Mouse (Mus musculus): ENCODE measurements around the gene Camta1. TPM values are rescaled to one million over a fixed set of nuclear protein-coding genes. Genes with fewer than 3 reads are reported as not detected.

The Camta1 gene
- polyA plus RNA-seq, 1 experiment from 2014 or later: 118 TPM

DNA sequence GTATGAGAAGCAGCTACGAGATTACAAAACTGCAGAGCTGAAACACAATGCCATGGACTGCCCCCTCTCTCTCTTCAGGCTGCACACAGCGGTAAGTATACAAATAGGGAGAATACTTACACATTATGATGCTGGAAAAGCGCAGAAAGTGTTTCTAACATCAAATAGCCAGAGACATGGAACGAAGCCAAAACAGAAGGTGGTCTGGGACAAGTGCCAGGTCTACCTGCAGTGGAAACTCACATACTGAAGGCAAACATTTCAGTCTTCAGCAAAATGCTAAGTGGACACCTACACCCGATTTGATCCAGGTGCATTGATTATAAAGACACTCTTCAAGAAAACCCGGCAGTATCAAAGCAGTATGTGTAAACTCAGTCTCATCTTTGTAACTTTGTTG is 84.2 kb downstream of the Camta1 start:
- no peak overlapping the region for H3K4me2 ChIP-seq
- no peak overlapping the region for H3K27ac ChIP-seq (replicated peaks)
- H3K9me3 ChIP-seq: no peaks in the 10 kb centered on the region
- H3K36me3 ChIP-seq: 0 out of 2 replicates have a peak, but pooled peaks cover 5% of the 10 kb centered on the region
- 83% methylated on average over 6 of the region's 6 CpGs for WGBS
- no peak overlapping the region for H3K9ac ChIP-seq
- peaks cover 23% of the 10 kb centered on the region; the same call in 1 of the 2 replicates for H3K4me1 ChIP-seq
- no peaks in the 10 kb centered on the region for H3K27me3 ChIP-seq (replicated peaks)
- no peak for ATAC-seq (ENCODE audit: extremely low read depth, insufficient number of reproducible peaks, low FRiP score, low TSS enrichment)
- no peak overlapping the region for H3K4me3 ChIP-seq

- Histone ChIP-seq H3K9me3 (no peaks in the 10 kb centered on the region), H3K9ac (no peak overlapping the region), H3K4me1 (peaks cover 11% of the 10 kb centered on the region; the same call in 1 of the 2 replicates), H3K4me3 (no peak overlapping the region), H3K27ac (replicated peaks) (no peak overlapping the region), H3K4me2 (no peak overlapping the region), H3K27me3 (replicated peaks) (no peaks in the 10 kb centered on the region), H3K36me3 (0 out of 2 replicates have a peak, but pooled peaks cover under 1% of the 10 kb centered on the region)
- no peak for ATAC-seq (ENCODE audit: extremely low read depth, insufficient number of reproducible peaks, low FRiP score, low TSS enrichment)
- whole genome bisulfite sequencing: 85% methylated on average over 7 of the region's 7 CpGs
Observed at GRCm38 (mm10) chr4:151775441-151775840, 86.2 kb downstream of the Camta1 start.

DNA sequence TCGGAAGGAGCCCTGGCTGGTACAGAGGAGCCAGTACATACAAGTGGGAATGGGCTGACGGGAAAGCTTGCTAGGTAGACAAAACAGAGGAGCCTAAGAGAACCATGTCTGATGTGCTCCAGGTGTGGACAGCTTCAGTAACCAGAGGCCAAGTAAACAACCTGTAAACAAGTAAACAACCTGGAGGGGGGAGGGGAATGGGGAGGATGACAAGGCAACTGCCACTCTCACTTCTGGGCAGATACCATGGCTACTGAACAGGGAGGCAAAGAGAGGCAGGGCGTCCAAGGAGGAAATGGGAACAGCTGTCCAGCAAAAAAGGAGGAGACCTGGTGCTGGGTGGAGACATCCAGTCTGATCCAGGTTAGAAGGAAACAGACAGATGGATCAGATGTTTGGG is 88.0 kb downstream of the Camta1 start:
- Histone ChIP-seq H3K27ac (replicated peaks) (no peak overlapping the region), H3K9me3 (no peaks in the 10 kb centered on the region), H3K4me1 (peaks cover 5% of the 10 kb centered on the region; the same call in 1 of the 2 replicates), H3K36me3 (0 out of 2 replicates have a peak, but pooled peaks cover 3% of the 10 kb centered on the region), H3K9ac (no peak overlapping the region), H3K4me3 (no peak overlapping the region), H3K4me2 (no peak overlapping the region), H3K27me3 (replicated peaks) (no peaks in the 10 kb centered on the region)
- 79% methylated on average over 3 of the region's 3 CpGs for WGBS
- no peak for ATAC-seq (ENCODE audit: extremely low read depth, insufficient number of reproducible peaks, low FRiP score, low TSS enrichment)

GRCm38 (mm10) chr4:151773007-151773406 is 88.7 kb downstream of the Camta1 start:
- 0 out of 2 replicates have a peak, but pooled peaks cover 3% of the 10 kb centered on the region for H3K36me3 ChIP-seq
- H3K4me3 ChIP-seq: no peak overlapping the region
- H3K4me2 ChIP-seq: no peak overlapping the region
- ATAC-seq (ENCODE audit: extremely low read depth, insufficient number of reproducible peaks, low FRiP score, low TSS enrichment): no peak
- no peak overlapping the region for H3K27ac ChIP-seq (replicated peaks)
- H3K27me3 ChIP-seq (replicated peaks): no peaks in the 10 kb centered on the region
- peaks cover 7% of the 10 kb centered on the region; the same call in 1 of the 2 replicates for H3K4me1 ChIP-seq
- H3K9me3 ChIP-seq: no peaks in the 10 kb centered on the region
- no peak overlapping the region for H3K9ac ChIP-seq
- 67% methylated on average over 5 of the region's 5 CpGs for WGBS

DNA sequence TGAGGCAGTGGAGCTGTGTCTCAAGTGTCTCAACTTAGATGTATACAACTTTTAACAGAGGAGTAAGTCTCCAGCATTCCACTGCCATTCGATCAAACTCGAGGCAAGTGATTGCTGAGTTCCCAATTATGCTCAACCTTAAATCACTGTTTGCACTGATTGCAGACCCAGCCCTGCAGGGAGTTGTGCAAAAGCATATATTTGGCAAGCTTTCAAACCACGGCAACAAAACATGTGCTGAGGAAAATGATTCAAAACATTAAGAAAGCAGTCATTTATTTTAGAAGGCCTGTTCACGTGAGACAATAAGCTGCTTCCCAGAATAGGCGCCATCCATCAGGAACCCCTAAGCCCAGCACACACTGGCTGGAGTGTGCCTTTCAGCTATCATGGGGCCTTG is 91.0 kb downstream of the Camta1 start:
- 72% methylated on average over 5 of the region's 5 CpGs for WGBS
- 0 out of 2 replicates have a peak, but pooled peaks cover 3% of the 10 kb centered on the region for H3K4me1 ChIP-seq
- no peaks in the 10 kb centered on the region for H3K27me3 ChIP-seq (replicated peaks)
- no peak overlapping the region for H3K9ac ChIP-seq
- H3K4me2 ChIP-seq: no peak overlapping the region
- 0 out of 2 replicates have a peak, but pooled peaks cover 3% of the 10 kb centered on the region for H3K36me3 ChIP-seq
- H3K4me3 ChIP-seq: no peak overlapping the region
- H3K27ac ChIP-seq (replicated peaks): no peak overlapping the region
- ATAC-seq (ENCODE audit: extremely low read depth, insufficient number of reproducible peaks, low FRiP score, low TSS enrichment): no peak
- H3K9me3 ChIP-seq: no peaks in the 10 kb centered on the region

- Histone ChIP-seq H3K27ac (replicated peaks) (no peak overlapping the region), H3K9me3 (no peaks in the 10 kb centered on the region), H3K27me3 (replicated peaks) (no peaks in the 10 kb centered on the region), H3K4me1 (0 out of 2 replicates have a peak, but pooled peaks cover 3% of the 10 kb centered on the region), H3K9ac (no peak overlapping the region), H3K4me3 (no peak overlapping the region), H3K4me2 (no peak overlapping the region), H3K36me3 (0 out of 2 replicates have a peak, but pooled peaks cover 3% of the 10 kb centered on the region)
- no peak for ATAC-seq (ENCODE audit: extremely low read depth, insufficient number of reproducible peaks, low FRiP score, low TSS enrichment)
- WGBS: 60% methylated on average over 4 of the region's 4 CpGs
Observed at GRCm38 (mm10) chr4:151767786-151768185, 93.9 kb downstream of the Camta1 start.

DNA sequence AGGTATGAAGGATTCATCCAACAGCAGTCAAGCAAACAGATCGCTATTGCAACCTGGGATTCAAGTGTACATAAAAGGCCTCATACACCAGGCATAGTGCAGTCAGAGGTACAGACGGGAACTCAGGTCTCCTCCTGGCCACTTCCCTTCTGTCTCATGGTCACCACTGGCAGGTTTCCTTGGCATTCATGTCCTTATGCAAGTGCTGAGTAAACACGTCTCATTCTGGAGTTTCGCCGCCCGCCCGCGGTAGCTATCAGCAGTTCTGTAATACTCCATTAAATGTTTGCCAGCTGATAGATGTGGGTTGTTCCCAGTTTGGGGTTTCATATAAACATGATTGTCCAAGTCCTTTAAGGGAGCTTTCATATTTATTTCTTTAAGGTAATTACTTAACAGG is 94.3 kb downstream of the Camta1 start:
- 0 out of 2 replicates have a peak, but pooled peaks cover 3% of the 10 kb centered on the region for H3K36me3 ChIP-seq
- 77% methylated on average over 8 of the region's 8 CpGs for WGBS
- H3K4me1 ChIP-seq: 0 out of 2 replicates have a peak, but pooled peaks cover 3% of the 10 kb centered on the region
- no peaks in the 10 kb centered on the region for H3K9me3 ChIP-seq
- ATAC-seq (ENCODE audit: extremely low read depth, insufficient number of reproducible peaks, low FRiP score, low TSS enrichment): no peak
- no peak overlapping the region for H3K27ac ChIP-seq (replicated peaks)
- no peak overlapping the region for H3K4me3 ChIP-seq
- H3K27me3 ChIP-seq (replicated peaks): no peaks in the 10 kb centered on the region
- H3K9ac ChIP-seq: no peak overlapping the region
- H3K4me2 ChIP-seq: no peak overlapping the region

DNA sequence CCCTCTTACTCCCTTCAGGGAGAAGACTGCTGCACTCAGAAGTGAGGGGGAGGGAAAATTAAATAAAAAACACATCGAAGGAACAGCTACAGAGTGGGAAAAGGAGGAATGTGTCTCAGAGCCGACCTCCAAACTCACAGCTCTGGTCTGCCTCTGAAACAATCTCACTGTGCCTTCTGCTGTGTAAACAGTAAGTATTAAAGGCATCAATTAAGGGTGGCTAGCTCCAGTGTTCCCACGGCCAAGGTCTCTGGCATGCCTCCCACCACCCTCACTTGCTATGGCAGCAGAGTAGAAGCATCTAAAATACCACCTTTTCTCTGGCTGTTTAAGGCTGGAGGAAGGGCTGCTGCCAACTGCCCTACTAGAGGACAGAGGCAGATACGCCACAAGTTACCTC is 96.3 kb downstream of the Camta1 start:
- 0 out of 2 replicates have a peak, but pooled peaks cover 3% of the 10 kb centered on the region for H3K36me3 ChIP-seq
- no peak for ATAC-seq (ENCODE audit: extremely low read depth, insufficient number of reproducible peaks, low FRiP score, low TSS enrichment)
- H3K27me3 ChIP-seq (replicated peaks): no peaks in the 10 kb centered on the region
- 62% methylated on average over 4 of the region's 4 CpGs for WGBS
- H3K4me3 ChIP-seq: no peak overlapping the region
- peaks cover 6% of the 10 kb centered on the region; the same call in 1 of the 2 replicates for H3K4me1 ChIP-seq
- no peak overlapping the region for H3K9ac ChIP-seq
- no peak overlapping the region for H3K27ac ChIP-seq (replicated peaks)
- no peaks in the 10 kb centered on the region for H3K9me3 ChIP-seq
- no peak overlapping the region for H3K4me2 ChIP-seq

DNA sequence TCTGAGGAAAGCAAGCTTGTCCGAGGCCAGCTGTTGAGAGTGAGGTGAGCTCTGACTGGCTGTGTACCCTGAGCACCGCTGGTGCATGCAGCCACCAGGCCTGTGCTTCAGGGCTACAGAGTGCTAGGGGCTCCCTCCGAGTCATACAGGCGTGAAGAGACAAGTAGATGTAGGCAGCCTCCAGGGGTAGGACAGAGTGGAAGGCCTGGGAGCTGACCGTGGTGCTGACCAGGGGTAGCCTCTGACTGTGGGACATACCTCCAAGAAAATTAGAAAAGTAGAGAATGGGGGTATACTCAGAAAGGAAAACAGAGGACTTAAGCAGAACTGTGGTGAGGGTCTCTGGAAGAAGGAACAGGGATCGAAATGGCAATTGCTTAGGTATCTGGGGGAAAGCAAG is 97.7 kb downstream of the Camta1 start:
- 28% methylated on average over 6 of the region's 6 CpGs for WGBS
- Histone ChIP-seq H3K4me3 (no peak overlapping the region), H3K27ac (replicated peaks) (no peak overlapping the region), H3K36me3 (0 out of 2 replicates have a peak, but pooled peaks cover 3% of the 10 kb centered on the region), H3K9ac (no peak overlapping the region), H3K4me2 (no peak overlapping the region), H3K9me3 (no peaks in the 10 kb centered on the region), H3K27me3 (replicated peaks) (no peaks in the 10 kb centered on the region), H3K4me1 (peaks cover 6% of the 10 kb centered on the region; the same call in 1 of the 2 replicates)
- ATAC-seq (ENCODE audit: extremely low read depth, insufficient number of reproducible peaks, low FRiP score, low TSS enrichment): no peak

GRCm38 (mm10) chr4:151759095-151759494 is 102.6 kb downstream of the Camta1 start:
- 0 out of 2 replicates have a peak, but pooled peaks cover 6% of the 10 kb centered on the region for H3K36me3 ChIP-seq
- no peak overlapping the region for H3K9ac ChIP-seq
- WGBS: 66% methylated on average over 2 of the region's 2 CpGs
- H3K4me2 ChIP-seq: no peak overlapping the region
- H3K27me3 ChIP-seq (replicated peaks): no peaks in the 10 kb centered on the region
- ATAC-seq (ENCODE audit: extremely low read depth, insufficient number of reproducible peaks, low FRiP score, low TSS enrichment): no peak
- peaks cover 8% of the 10 kb centered on the region; the same call in 1 of the 2 replicates for H3K4me1 ChIP-seq
- H3K4me3 ChIP-seq: no peak overlapping the region
- no peaks in the 10 kb centered on the region for H3K9me3 ChIP-seq
- H3K27ac ChIP-seq (replicated peaks): no peak overlapping the region

GRCm38 (mm10) chr4:151758337-151758736 is 103.3 kb downstream of the Camta1 start:
- Histone ChIP-seq H3K27me3 (replicated peaks) (no peaks in the 10 kb centered on the region), H3K9ac (no peak overlapping the region), H3K36me3 (0 out of 2 replicates have a peak, but pooled peaks cover 6% of the 10 kb centered on the region), H3K4me1 (peaks cover 10% of the 10 kb centered on the region; the same call in 1 of the 2 replicates), H3K9me3 (no peaks in the 10 kb centered on the region), H3K27ac (replicated peaks) (no peak overlapping the region), H3K4me3 (no peak overlapping the region), H3K4me2 (no peak overlapping the region)
- ATAC-seq (ENCODE audit: extremely low read depth, insufficient number of reproducible peaks, low FRiP score, low TSS enrichment): no peak
- 87% methylated on average over 13 of the region's 13 CpGs for WGBS

- no peak overlapping the region for H3K4me3 ChIP-seq
- no peak overlapping the region for H3K9ac ChIP-seq
- 0 out of 2 replicates have a peak, but pooled peaks cover 6% of the 10 kb centered on the region for H3K36me3 ChIP-seq
- WGBS: 81% methylated on average over 3 of the region's 3 CpGs
- H3K27me3 ChIP-seq (replicated peaks): no peaks in the 10 kb centered on the region
- no peaks in the 10 kb centered on the region for H3K9me3 ChIP-seq
- H3K4me2 ChIP-seq: no peak overlapping the region
- H3K27ac ChIP-seq (replicated peaks): no peak overlapping the region
- peaks cover 17% of the 10 kb centered on the region for H3K4me1 ChIP-seq
- ATAC-seq (ENCODE audit: extremely low read depth, insufficient number of reproducible peaks, low FRiP score, low TSS enrichment): no peak
Observed at GRCm38 (mm10) chr4:151757261-151757660, 104.4 kb downstream of the Camta1 start.
